Mouse (Mus musculus): ENCODE measurements around the gene Gm21976.

Gm21976 gene

GRCm38 (mm10) chr13:98279686-98280085 lies at the start of gene Gm21976:
TSS of gene Gm21976 (plus strand) at chr13:98279887.
- no peak for DNase-seq

GRCm38 (mm10) chr13:98230511-98230910 lies 49.2 kb upstream of the Gm21976 start:
- no peak for DNase-seq

- no peak for DNase-seq
Observed at GRCm38 (mm10) chr13:98235451-98235850, 44.2 kb upstream of the Gm21976 start.

GRCm38 (mm10) chr13:98239978-98240641 lies 39.6 kb upstream of the Gm21976 start:
- no peak for DNase-seq

- no peak for DNase-seq
Observed at GRCm38 (mm10) chr13:98241531-98242282, 38.0 kb upstream of the Gm21976 start.

- DNase-seq, result no peak
Observed at GRCm38 (mm10) chr13:98244571-98245350, 34.9 kb upstream of the Gm21976 start.

GRCm38 (mm10) chr13:98245386-98245785 lies 34.3 kb upstream of the Gm21976 start:
- no peak for DNase-seq

- DNase-seq, result no peak
Observed at GRCm38 (mm10) chr13:98249594-98249993, 30.1 kb upstream of the Gm21976 start.

GRCm38 (mm10) chr13:98254921-98255320 lies 24.8 kb upstream of the Gm21976 start:
- DNase-seq, result no peak

- DNase-seq, result peak; percentile 99
Observed at GRCm38 (mm10) chr13:98262636-98263457, 16.8 kb upstream of the Gm21976 start, which contains the start of the genes Utp15 and Ankra2. TSS of gene Utp15 (minus strand) at chr13:98263041. TSS of gene Ankra2 (plus strand) at chr13:98263074.

- no peak for DNase-seq
Observed at GRCm38 (mm10) chr13:98263458-98263987, 16.2 kb upstream of the Gm21976 start.

GRCm38 (mm10) chr13:98264111-98264510 lies 15.6 kb upstream of the Gm21976 start:
- no peak for DNase-seq

GRCm38 (mm10) chr13:98274023-98274422 lies 5.7 kb upstream of the Gm21976 start:
- DNase-seq, result no peak

- DNase-seq, result no peak
Observed at GRCm38 (mm10) chr13:98275646-98276045, 4.0 kb upstream of the Gm21976 start.

- no peak for DNase-seq
Observed at GRCm38 (mm10) chr13:98276253-98276652, 3.4 kb upstream of the Gm21976 start.

- no peak for DNase-seq
Observed at GRCm38 (mm10) chr13:98277501-98277900, 2.2 kb upstream of the Gm21976 start.

GRCm38 (mm10) chr13:98280990-98281650 lies 1.4 kb downstream of the Gm21976 start:
- no peak for DNase-seq

GRCm38 (mm10) chr13:98290719-98291118 lies 11.0 kb downstream of the Gm21976 start:
- DNase-seq, result no peak

- DNase-seq, result no peak
Observed at GRCm38 (mm10) chr13:98291712-98292111, 12.0 kb downstream of the Gm21976 start.

GRCm38 (mm10) chr13:98296072-98296471 lies 16.4 kb downstream of the Gm21976 start:
- no peak for DNase-seq

- no peak for DNase-seq
Observed at GRCm38 (mm10) chr13:98297883-98298482, 18.3 kb downstream of the Gm21976 start.

Measured in cerebellum, adult 9-11 months (tissue).